Mouse (Mus musculus) heart, adult 2 months (tissue): ENCODE data around the gene Nop16. TPM values are rescaled to one million over a fixed set of nuclear protein-coding genes. Genes with fewer than 3 reads are reported as not detected.
"Not testable (repeated sequence)": the region's sequence is repeated elsewhere in the genome, so short reads cannot be mapped to it uniquely, and the experiment has no call there.

Experiments
- DNase-seq, 2 experiments: peaks; one replicate each; pipeline ENCODE4 v3.0.0; 2021
- H3K27ac ChIP-seq: fragments of 200-600 bp; 2 replicates; pipeline ENCODE4 v1.8.1; 2022
- H3K27me3 ChIP-seq: fragments of 200-500 bp; 2 replicates; pipeline ENCODE4 v1.6.1; 2012; ENCODE audit warnings: mild to moderate bottlenecking, low read length, inconsistent platforms, mixed read lengths; ENCODE audit not compliant: control insufficient read depth, insufficient read depth
- H3K36me3 ChIP-seq: fragments of 200-500 bp; 2 replicates; pipeline ENCODE4 v1.6.1; 2012; ENCODE audit warnings: low read length, inconsistent platforms; ENCODE audit not compliant: control insufficient read depth, insufficient read depth
- H3K4me1 ChIP-seq: fragments of 200-500 bp; 2 replicates; pipeline ENCODE4 v1.6.1; 2011; ENCODE audit warnings: low read length; ENCODE audit not compliant: control insufficient read depth, insufficient read depth
- H3K4me3 ChIP-seq: fragments of 200-600 bp; 2 replicates; pipeline ENCODE4 v1.8.1; 2022
- H3K79me2 ChIP-seq: fragments of 200-500 bp; replicated peaks from 2 replicates; pipeline ENCODE4 v1.6.1; 2012; ENCODE audit warnings: mild to moderate bottlenecking, inconsistent platforms, low read length, moderate library complexity, mixed read lengths; ENCODE audit not compliant: control insufficient read depth, insufficient read depth
- H3K9ac ChIP-seq: fragments of 200-500 bp; 2 replicates; pipeline ENCODE4 v1.6.1; 2012; ENCODE audit warnings: low read depth, mild to moderate bottlenecking, control low read depth, inconsistent platforms, low read length, mixed read lengths
- CTCF ChIP-seq: fragments of 200-600 bp; IDR thresholded peaks from 2 replicates; pipeline ENCODE4 v1.8.1; 2022; ENCODE audit warnings: antibody characterized with exemption, mild to moderate bottlenecking, moderate library complexity
- EP300 ChIP-seq: fragments of 200-500 bp; IDR thresholded peaks from 2 replicates; pipeline ENCODE4 v1.6.1; 2011; ENCODE audit warnings: low read depth, low read length, control low read depth; ENCODE audit not compliant: insufficient read depth
- POLR2A ChIP-seq: fragments of 200-500 bp; IDR thresholded peaks from 2 replicates; pipeline ENCODE4 v1.6.1; 2011; ENCODE audit warnings: mild to moderate bottlenecking, low read depth, low read length, control low read depth; ENCODE audit not compliant: insufficient read depth
- WGBS: fragments of 180-500 bp; shearing (Covaris S2); methylation state at CpG from one replicate; pipeline ENCODE4 v1.1.7; 2018; 5-methylcytosine and 5-hydroxymethylcytosine counted together
- intact Hi-C: fragments of 180-260 bp; cut with DNase I; formaldehyde crosslinking; loops from one replicate; pipeline ENCODE4 v1.15.1; 2025
- polyA plus RNA-seq: library from polyadenylated mRNA; depleted of rRNA; stranded (reverse); fragments of >200 nt; gene quantifications from 2 replicates; pipeline ENCODE4 v1.2.3, GENCODE M21; 2012
- total RNA-seq, 2 experiments: library from RNA; stranded (reverse); gene quantifications; 2 replicates each; pipeline ENCODE4 v1.2.3; 2021

The Nop16 gene
- total and polyA plus RNA-seq, 3 experiments: 5.9 to 17.1 (median 16.5) TPM

DNA sequence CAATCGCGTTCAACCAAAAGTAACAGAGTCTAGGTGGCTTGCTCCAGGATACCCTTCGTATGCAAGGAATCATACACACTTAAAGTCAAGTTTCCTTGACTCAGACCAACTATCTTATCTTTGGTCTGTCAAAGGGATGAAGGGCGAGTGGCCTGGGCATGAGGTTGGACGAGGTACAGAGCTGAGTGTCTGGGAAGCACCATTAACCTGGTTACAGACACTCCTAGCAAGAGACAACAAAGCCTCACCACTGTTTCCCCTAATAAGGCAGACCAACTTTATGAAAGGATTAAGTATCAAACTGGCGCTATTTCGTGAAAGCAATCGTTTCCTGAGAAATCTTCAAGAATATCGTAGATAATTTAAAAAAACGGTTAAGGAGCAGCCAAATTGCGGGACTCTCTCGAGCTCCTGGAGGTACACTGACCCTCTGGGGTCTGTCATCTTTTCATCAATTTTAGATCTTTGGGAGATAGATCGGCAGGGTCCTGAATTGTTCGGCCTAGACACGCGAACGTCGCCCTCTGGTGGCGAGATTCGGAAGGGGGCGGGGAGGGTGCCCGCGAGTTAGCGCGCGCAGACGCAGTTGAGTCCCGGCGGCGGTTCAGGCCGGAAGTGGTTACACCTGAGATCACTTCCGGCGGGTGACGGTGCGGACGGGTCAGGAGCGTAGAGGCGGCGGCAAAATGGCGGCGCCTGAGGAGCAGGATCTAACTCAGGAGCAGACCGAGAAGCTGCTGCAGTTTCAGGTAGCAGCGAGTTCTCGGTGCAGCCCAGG lies 31.5 kb upstream of the Nop16 start, which contains the start of gene Faf2:
Gene Faf2 (plus strand): TSS at position 630 of the 778 bp plus-strand sequence.
- Histone ChIP-seq H3K79me2 (peaks cover 8% of the 10 kb centered on the region; the same call in 1 of the 2 replicates), H3K4me1 (peaks cover 5% of the 10 kb centered on the region), H3K4me3 (peak within 1 kb of the TSS; percentile 91), H3K27ac (peak within 1 kb of the TSS; percentile 85), H3K36me3 (no peaks in the 10 kb centered on the region), H3K27me3 (no peaks in the 10 kb centered on the region), H3K9ac (peak within 1 kb of the TSS; percentile 90)
- intact Hi-C loops: loop anchor here (1.0 to 5.0 kb wide), 6 partner anchors 31 to 374 kb away; partner anchors contain the start of genes 4833439L19Rik, Arl10, Higd2a and Nop16
- peak; percentile 97 to 99 for DNase-seq
- WGBS: 9% methylated on average over 44 of the region's 44 CpGs
- TF ChIP-seq CTCF: peak; percentile 100; the same call in 1 of the 2 replicates
- TF ChIP-seq EP300: peak; percentile 69; the same call in 1 of the 2 replicates
- peak; percentile 85 for TF ChIP-seq POLR2A

- Histone ChIP-seq H3K36me3 (no peaks in the 10 kb centered on the region), H3K4me3 (no peak overlapping the region), H3K9ac (no peak overlapping the region), H3K27me3 (no peaks in the 10 kb centered on the region), H3K4me1 (0 out of 2 replicates have a peak, but pooled peaks cover 2% of the 10 kb centered on the region), H3K79me2 (peaks cover 3% of the 10 kb centered on the region; the same call in 1 of the 2 replicates), H3K27ac (no peak overlapping the region)
- DNase-seq: no peak
- intact Hi-C loops: no loop called here
- no peak for TF ChIP-seq POLR2A
- no peak for TF ChIP-seq EP300
- 0 out of 2 replicates have a peak, but pooled peaks have one; percentile 11 for TF ChIP-seq CTCF
- 61% methylated on average over 6 of the region's 6 CpGs for WGBS
These were observed 27.1 kb upstream of the Nop16 start for GRCm38 (mm10) chr13:54616998-54617397.

DNA sequence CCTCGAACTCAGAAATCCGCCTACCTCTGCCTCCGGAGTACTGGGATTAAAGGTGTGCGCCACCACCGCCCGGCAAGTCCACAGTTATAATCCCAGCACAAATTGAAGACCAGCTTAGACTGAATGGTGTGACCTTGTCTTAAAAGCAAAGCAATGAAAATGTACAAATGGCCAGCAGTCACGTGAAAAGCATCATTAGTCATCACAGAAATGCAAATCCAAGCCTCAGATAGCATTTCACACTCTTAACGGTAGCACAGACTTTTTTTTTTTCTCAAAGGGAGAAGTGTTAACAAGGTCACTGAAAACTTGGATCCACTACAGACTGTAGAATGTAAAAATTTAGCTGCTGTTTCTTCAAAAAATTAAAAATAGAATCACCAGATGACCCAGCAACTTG lies 26.4 kb upstream of the Nop16 start:
- no peak for TF ChIP-seq EP300
- TF ChIP-seq CTCF: no peak
- no peak for TF ChIP-seq POLR2A
- no peaks in the 10 kb centered on the region for H3K27me3 ChIP-seq
- no peaks in the 10 kb centered on the region for H3K79me2 ChIP-seq
- 75% methylated on average over 8 of the region's 8 CpGs for WGBS
- H3K36me3 ChIP-seq: no peaks in the 10 kb centered on the region
- no peak overlapping the region for H3K9ac ChIP-seq
- no peak overlapping the region for H3K4me3 ChIP-seq
- no peak overlapping the region for H3K27ac ChIP-seq
- 0 out of 2 replicates have a peak, but pooled peaks cover 2% of the 10 kb centered on the region for H3K4me1 ChIP-seq
- DNase-seq: no peak
- intact Hi-C loops: no loop called here

GRCm38 (mm10) chr13:54613141-54613540 lies 23.3 kb upstream of the Nop16 start:
- H3K4me3 ChIP-seq, H3K79me2 ChIP-seq, H3K4me1 ChIP-seq, DNase-seq, H3K27me3 ChIP-seq, H3K9ac ChIP-seq, intact Hi-C loops, H3K27ac ChIP-seq, H3K36me3 ChIP-seq: not testable (repeated sequence)
- 79% methylated on average over 8 of the region's 8 CpGs for WGBS
- TF ChIP-seq CTCF: peak; percentile 55

DNA sequence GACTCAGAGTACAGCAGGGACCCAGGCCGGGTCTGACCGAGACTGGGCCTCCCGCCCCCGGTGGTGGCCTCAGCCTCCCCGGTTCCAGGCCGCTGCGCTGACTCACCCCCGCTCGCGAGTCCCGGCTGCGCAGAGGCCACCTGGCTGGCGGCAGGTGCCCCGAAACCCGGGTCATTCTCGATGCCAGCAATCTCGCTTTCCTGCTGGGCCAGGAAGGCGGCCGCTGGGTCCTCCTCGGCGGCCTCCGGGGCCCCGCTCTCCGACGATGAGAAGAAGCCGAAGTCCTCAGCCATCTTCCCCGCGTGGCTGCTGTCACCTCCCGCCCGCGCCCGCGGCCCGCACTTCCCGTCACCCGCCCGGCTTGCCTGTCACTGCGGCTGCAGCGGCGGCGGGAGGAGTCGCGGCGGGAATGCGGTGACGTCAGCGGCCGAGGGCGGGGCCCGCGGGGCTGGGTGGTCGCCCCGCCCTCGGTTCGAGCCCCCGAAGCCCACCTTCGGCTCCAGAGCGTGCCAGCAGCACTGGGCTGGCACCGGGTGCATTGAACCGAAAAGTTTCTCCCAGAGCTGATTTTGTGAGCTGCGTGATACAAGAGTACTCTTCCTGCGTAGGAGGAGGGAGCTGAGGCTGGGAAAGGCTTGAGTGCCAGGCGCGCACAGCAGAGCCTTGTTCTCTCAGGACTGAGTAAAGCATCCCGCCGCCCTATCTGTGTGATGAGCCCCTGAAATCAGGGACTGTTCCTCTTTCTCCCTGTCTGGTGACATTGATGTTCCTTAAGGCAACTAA lies 21.3 kb upstream of the Nop16 start, which contains the start of gene Cltb:
Gene Cltb (minus strand): TSS at position 373 of the 783 bp plus-strand sequence.
- intact Hi-C loops: loop anchor here (2.0 kb wide), 1 partner anchor 20 kb away; the partner anchor contains the start of genes Higd2a and Nop16
- TF ChIP-seq CTCF: peak; percentile 10; the same call in 1 of the 2 replicates
- peak; percentile 69 for TF ChIP-seq POLR2A
- TF ChIP-seq EP300: no peak
- peaks cover under 1% of the 10 kb centered on the region for H3K36me3 ChIP-seq
- no peaks in the 10 kb centered on the region for H3K27me3 ChIP-seq
- H3K79me2 ChIP-seq: no peaks in the 10 kb centered on the region
- H3K4me1 ChIP-seq: peaks cover 1% of the 10 kb centered on the region
- H3K4me3 ChIP-seq: peak within 1 kb of the TSS; percentile 86
- H3K9ac ChIP-seq: peak within 1 kb of the TSS; percentile 94
- peak within 1 kb of the TSS; percentile 96 for H3K27ac ChIP-seq
- WGBS: under 1% methylated on average over 66 of the region's 66 CpGs
- peak; percentile 93 to 97 for DNase-seq
